Mouse (Mus musculus) hindbrain, embryonic 15.5 days (tissue): ENCODE results near the gene Spry1. TPM values are rescaled to one million over a fixed set of nuclear protein-coding genes. Genes with fewer than 3 reads are reported as not detected.
A peak's percentile ranks its signal among the peaks of the same experiment; 100 is the strongest.

Experiments used
- ATAC-seq: fragments of 200-750 bp; cut with Nextera tagmentation; 2 replicates; pipeline ENCODE4 v1.8.0; 2017; ENCODE audit warnings: low read depth, moderate number of reproducible peaks, moderate TSS enrichment; ENCODE audit not compliant: low FRiP score
- H3K27ac ChIP-seq: fragments of 300-500 bp; sonication (generic); replicated peaks from 2 replicates; pipeline ENCODE4 v1.5.1; 2015; ENCODE audit warnings: mild to moderate bottlenecking, inconsistent platforms
- H3K27me3 ChIP-seq: fragments of 300-500 bp; sonication (generic); 2 replicates; pipeline ENCODE4 v1.6.1; 2015; ENCODE audit warnings: control low read depth, inconsistent platforms
- H3K36me3 ChIP-seq: fragments of 300-500 bp; sonication (generic); 2 replicates; pipeline ENCODE4 v1.6.1; 2015; ENCODE audit warnings: control low read depth, inconsistent platforms
- H3K4me1 ChIP-seq: fragments of 300-500 bp; sonication (generic); replicated peaks from 2 replicates; pipeline ENCODE4 v1.6.1; 2015; ENCODE audit warnings: control low read depth, inconsistent platforms
- H3K4me2 ChIP-seq: fragments of 300-500 bp; sonication (generic); 2 replicates; pipeline ENCODE4 v1.6.1; 2015; ENCODE audit warnings: moderate library complexity, mild to moderate bottlenecking, inconsistent platforms
- H3K4me3 ChIP-seq: fragments of 300-500 bp; sonication (generic); 2 replicates; pipeline ENCODE4 v1.5.1; 2015; ENCODE audit warnings: mild to moderate bottlenecking, inconsistent platforms
- H3K9ac ChIP-seq: fragments of 300-500 bp; sonication (generic); 2 replicates; pipeline ENCODE4 v1.6.1; 2015; ENCODE audit warnings: inconsistent platforms
- H3K9me3 ChIP-seq: fragments of 300-500 bp; sonication (generic); 2 replicates; pipeline ENCODE4 v1.6.1; 2016; ENCODE audit warnings: control low read depth, inconsistent platforms
- WGBS: fragments of 180-500 bp; shearing (Covaris S2); methylation state at CpG from one replicate; pipeline ENCODE4 v1.1.7; 2015; 5-methylcytosine and 5-hydroxymethylcytosine counted together
- polyA plus RNA-seq: library from polyadenylated mRNA; unstranded; fragments of >200 nt; fragmentation: Nextera tagmentation; extraction: Ambion mirVana; gene quantifications from 2 replicates; pipeline ENCODE4 v1.2.1, GENCODE M21; 2015

The Spry1 gene
- polyA plus RNA-seq, 1 experiment from 2014 or later: 7.0 TPM

GRCm38 (mm10) chr3:37658155-37658554, 18.4 kb downstream of the Spry1 start:
- Histone ChIP-seq H3K27me3 (peaks cover 6% of the 10 kb centered on the region; the same call in 1 of the 2 replicates), H3K36me3 (no peaks in the 10 kb centered on the region), H3K4me1 (peaks cover 18% of the 10 kb centered on the region), H3K9me3 (no peaks in the 10 kb centered on the region), H3K4me2 (no peak overlapping the region), H3K27ac (no peak overlapping the region), H3K4me3 (no peak overlapping the region), H3K9ac (no peak overlapping the region)
- ATAC-seq: no peak
- WGBS: 66% methylated on average over 5 of the region's 5 CpGs

DNA sequence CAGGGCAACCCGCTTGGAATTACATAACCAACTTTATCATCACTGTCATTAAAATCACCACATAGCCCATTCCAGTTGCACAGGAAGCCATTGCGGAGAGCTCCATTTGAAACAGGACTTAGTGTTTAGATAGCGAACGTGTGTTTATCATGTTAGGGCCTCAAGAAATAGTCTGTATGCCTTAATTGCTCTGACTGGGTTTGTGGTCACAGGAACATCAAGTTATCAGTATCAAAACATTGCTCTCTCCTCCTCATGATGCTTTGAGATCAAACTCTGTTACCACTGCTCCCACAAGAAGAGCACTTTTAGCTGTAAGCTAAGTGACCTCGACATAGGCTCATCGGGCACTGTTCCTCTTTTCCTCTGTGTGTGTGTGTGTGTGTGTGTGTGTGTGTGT, 19.9 kb downstream of the Spry1 start:
- no peak for ATAC-seq
- Histone ChIP-seq H3K27ac (no peak overlapping the region), H3K4me2 (no peak overlapping the region), H3K4me1 (peaks cover 11% of the 10 kb centered on the region), H3K9me3 (no peaks in the 10 kb centered on the region), H3K4me3 (no peak overlapping the region), H3K36me3 (no peaks in the 10 kb centered on the region), H3K9ac (no peak overlapping the region), H3K27me3 (no peaks in the 10 kb centered on the region)
- WGBS: 86% methylated on average over 6 of the region's 6 CpGs

DNA sequence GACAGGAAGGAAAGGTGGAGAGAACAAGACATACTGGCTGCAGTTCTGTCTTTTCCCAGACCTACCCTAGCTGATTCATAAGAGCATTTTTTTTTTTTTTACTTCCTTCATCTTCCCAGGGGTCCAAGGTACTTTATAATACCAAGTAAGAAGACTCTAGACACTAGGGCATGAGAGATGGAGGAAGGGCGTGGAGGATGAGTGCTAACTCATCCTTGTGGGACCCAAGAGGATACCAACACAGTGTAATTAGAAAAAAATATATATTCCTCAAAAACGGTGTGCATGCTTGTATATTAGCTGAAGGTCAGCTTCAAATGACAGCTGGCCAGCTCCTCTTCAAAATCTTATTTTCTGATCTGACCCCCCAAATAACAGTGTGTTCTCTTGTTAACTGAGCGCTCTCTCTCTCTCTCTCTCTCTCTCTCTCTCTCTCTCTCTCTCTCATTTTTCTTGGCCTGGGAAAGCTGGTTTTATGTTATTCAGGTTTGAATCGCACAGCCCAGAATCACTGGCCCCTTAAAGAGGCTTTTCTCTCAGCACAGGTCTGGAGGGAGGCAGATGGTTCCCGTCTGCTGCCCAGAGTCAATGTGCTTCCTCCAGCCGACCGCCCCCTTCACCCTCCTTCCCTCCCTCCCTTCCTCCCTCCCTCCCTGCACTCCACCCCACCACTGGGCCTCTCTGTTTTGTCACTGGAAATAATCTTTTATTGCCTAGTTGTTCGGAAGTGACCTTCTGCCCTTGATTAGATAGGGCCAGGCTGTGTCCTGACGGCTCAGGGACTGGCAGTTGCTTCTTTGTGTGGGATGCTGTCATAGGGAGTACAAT, 26.8 kb downstream of the Spry1 start:
- Histone ChIP-seq H3K9me3 (0 out of 2 replicates have a peak, but pooled peaks cover 7% of the 10 kb centered on the region), H3K27ac (no peak overlapping the region), H3K27me3 (0 out of 2 replicates have a peak, but pooled peaks cover 3% of the 10 kb centered on the region), H3K9ac (no peak overlapping the region), H3K36me3 (no peaks in the 10 kb centered on the region), H3K4me2 (no peak overlapping the region), H3K4me3 (no peak overlapping the region), H3K4me1 (0 out of 2 replicates have a peak, but pooled peaks cover 4% of the 10 kb centered on the region)
- 12% methylated on average over 9 of the region's 9 CpGs for WGBS
- peak; percentile 85 for ATAC-seq

- Histone ChIP-seq H3K4me3 (no peak overlapping the region), H3K9ac (no peak overlapping the region), H3K4me2 (no peak overlapping the region), H3K36me3 (no peaks in the 10 kb centered on the region), H3K9me3 (0 out of 2 replicates have a peak, but pooled peaks cover 7% of the 10 kb centered on the region), H3K27ac (no peak overlapping the region), H3K4me1 (peaks cover 6% of the 10 kb centered on the region), H3K27me3 (0 out of 2 replicates have a peak, but pooled peaks cover 3% of the 10 kb centered on the region)
- WGBS: 18% methylated on average over 2 of the region's 2 CpGs
- no peak for ATAC-seq
Observed at GRCm38 (mm10) chr3:37667119-37667467, 27.3 kb downstream of the Spry1 start.

GRCm38 (mm10) chr3:37667736-37668135, 28.0 kb downstream of the Spry1 start:
- 37% methylated on average over 7 of the region's 7 CpGs for WGBS
- H3K27ac ChIP-seq: no peak overlapping the region

GRCm38 (mm10) chr3:37668652-37669051, 28.9 kb downstream of the Spry1 start:
- peaks cover 21% of the 10 kb centered on the region for H3K4me1 ChIP-seq
- 89% methylated on average over 12 of the region's 12 CpGs for WGBS
- H3K27me3 ChIP-seq: 0 out of 2 replicates have a peak, but pooled peaks cover 3% of the 10 kb centered on the region
- H3K9ac ChIP-seq: no peak overlapping the region
- H3K4me2 ChIP-seq: no peak overlapping the region
- no peak overlapping the region for H3K27ac ChIP-seq
- ATAC-seq: no peak
- H3K36me3 ChIP-seq: no peaks in the 10 kb centered on the region
- no peak overlapping the region for H3K4me3 ChIP-seq
- 0 out of 2 replicates have a peak, but pooled peaks cover 7% of the 10 kb centered on the region for H3K9me3 ChIP-seq

More at GRCm38 (mm10) chr3:37667736-37668135, 28.0 kb downstream of the Spry1 start:
- H3K27me3 ChIP-seq: 0 out of 2 replicates have a peak, but pooled peaks cover 3% of the 10 kb centered on the region
- H3K4me3 ChIP-seq: no peak overlapping the region
- H3K9me3 ChIP-seq: 0 out of 2 replicates have a peak, but pooled peaks cover 7% of the 10 kb centered on the region
- ATAC-seq: no peak
- no peaks in the 10 kb centered on the region for H3K36me3 ChIP-seq
- no peak overlapping the region for H3K4me2 ChIP-seq
- peaks cover 12% of the 10 kb centered on the region for H3K4me1 ChIP-seq
- no peak overlapping the region for H3K9ac ChIP-seq

- Histone ChIP-seq H3K9me3 (0 out of 2 replicates have a peak, but pooled peaks cover 7% of the 10 kb centered on the region), H3K4me1 (peaks cover 23% of the 10 kb centered on the region), H3K36me3 (no peaks in the 10 kb centered on the region), H3K27me3 (0 out of 2 replicates have a peak, but pooled peaks cover 3% of the 10 kb centered on the region), H3K27ac (no peak overlapping the region), H3K4me3 (no peak overlapping the region), H3K4me2 (no peak overlapping the region), H3K9ac (no peak overlapping the region)
- ATAC-seq: no peak
- 98% methylated on average over 20 of the region's 20 CpGs for WGBS
Observed at GRCm38 (mm10) chr3:37669100-37669499, 29.4 kb downstream of the Spry1 start.

- Histone ChIP-seq H3K4me1 (peaks cover 19% of the 10 kb centered on the region), H3K9me3 (0 out of 2 replicates have a peak, but pooled peaks cover 7% of the 10 kb centered on the region), H3K27me3 (0 out of 2 replicates have a peak, but pooled peaks cover 3% of the 10 kb centered on the region), H3K4me3 (no peak overlapping the region), H3K9ac (no peak overlapping the region), H3K36me3 (no peaks in the 10 kb centered on the region), H3K27ac (no peak overlapping the region), H3K4me2 (no peak overlapping the region)
- ATAC-seq: no peak
- WGBS: 11% methylated on average over 15 of the region's 15 CpGs
Observed at GRCm38 (mm10) chr3:37672266-37673040, 32.7 kb downstream of the Spry1 start.

GRCm38 (mm10) chr3:37673513-37674261, 33.9 kb downstream of the Spry1 start:
- H3K4me1 ChIP-seq: peaks cover 19% of the 10 kb centered on the region
- no peaks in the 10 kb centered on the region for H3K36me3 ChIP-seq
- H3K9me3 ChIP-seq: 0 out of 2 replicates have a peak, but pooled peaks cover 5% of the 10 kb centered on the region
- no peak overlapping the region for H3K4me2 ChIP-seq
- no peak overlapping the region for H3K27ac ChIP-seq
- H3K27me3 ChIP-seq: 0 out of 2 replicates have a peak, but pooled peaks cover 3% of the 10 kb centered on the region
- 0 out of 2 replicates have a peak, but pooled peaks have one; percentile 59 for ATAC-seq
- H3K9ac ChIP-seq: no peak overlapping the region
- no peak overlapping the region for H3K4me3 ChIP-seq
- WGBS: 39% methylated on average over 13 of the region's 13 CpGs

GRCm38 (mm10) chr3:37675056-37675525, 35.3 kb downstream of the Spry1 start:
- Histone ChIP-seq H3K4me3 (no peak overlapping the region), H3K27me3 (0 out of 2 replicates have a peak, but pooled peaks cover 3% of the 10 kb centered on the region), H3K27ac (no peak overlapping the region), H3K4me1 (peaks cover 19% of the 10 kb centered on the region), H3K9me3 (no peaks in the 10 kb centered on the region), H3K36me3 (no peaks in the 10 kb centered on the region), H3K9ac (no peak overlapping the region), H3K4me2 (no peak overlapping the region)
- WGBS: 84% methylated on average over 11 of the region's 11 CpGs
- no peak for ATAC-seq

- Histone ChIP-seq H3K4me1 (peaks cover 19% of the 10 kb centered on the region), H3K9ac (no peak overlapping the region), H3K9me3 (no peaks in the 10 kb centered on the region), H3K36me3 (no peaks in the 10 kb centered on the region), H3K27ac (no peak overlapping the region), H3K27me3 (0 out of 2 replicates have a peak, but pooled peaks cover 2% of the 10 kb centered on the region), H3K4me2 (no peak overlapping the region), H3K4me3 (no peak overlapping the region)
- no peak for ATAC-seq
- WGBS: 74% methylated on average over 8 of the region's 8 CpGs
Observed at GRCm38 (mm10) chr3:37676291-37676690, 36.5 kb downstream of the Spry1 start.
